Mouse (Mus musculus) right cerebral cortex, adult 2 months (tissue): ENCODE results near the gene Palld.

Source experiments
- DNase-seq, 2 experiments: peaks; one replicate each; pipeline ENCODE4 v3.0.0; 2021 to 2022; ENCODE audit warnings: low spot score in 2 of 2

The Palld gene

DNA sequence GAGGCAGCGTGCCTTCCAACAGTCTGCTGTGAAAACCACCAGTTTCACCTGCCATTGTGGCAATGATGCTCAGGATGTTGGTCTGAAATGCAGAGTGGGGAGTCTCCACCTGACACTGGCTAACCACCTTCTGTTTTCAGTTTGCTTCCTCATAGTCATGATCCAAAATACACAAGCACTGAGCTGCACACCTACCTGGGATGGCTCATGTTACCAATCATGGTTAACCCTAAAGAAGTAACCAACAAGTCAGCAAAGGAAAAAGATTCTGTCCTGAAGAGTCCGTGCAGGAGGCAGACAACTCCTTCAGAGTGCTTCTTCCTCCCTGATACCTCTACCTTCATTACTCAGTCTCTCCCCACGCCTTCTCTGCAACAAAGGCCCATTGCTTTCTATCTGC, 314.8 kb downstream of the Palld start:
- no peak for DNase-seq

DNA sequence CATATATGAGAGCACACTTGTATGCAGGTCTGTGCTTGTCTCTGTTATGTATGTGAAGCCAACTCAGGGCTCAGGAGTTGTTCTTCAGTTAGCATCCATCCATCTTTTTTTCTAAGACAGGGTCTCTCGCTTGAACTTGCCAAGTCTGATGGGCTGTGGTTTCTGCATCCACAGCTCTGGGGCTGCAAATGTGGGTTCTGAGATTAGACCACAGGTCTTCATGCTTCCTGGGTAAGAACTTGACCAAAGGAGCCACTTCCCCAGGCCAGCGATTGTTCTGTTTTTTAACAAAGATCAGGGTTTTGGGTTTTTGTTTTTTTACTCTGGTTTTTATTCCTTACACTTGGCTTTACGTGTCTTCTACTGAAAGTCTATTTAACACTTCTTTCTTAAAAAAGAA, 316.0 kb downstream of the Palld start:
- no peak for DNase-seq

DNA sequence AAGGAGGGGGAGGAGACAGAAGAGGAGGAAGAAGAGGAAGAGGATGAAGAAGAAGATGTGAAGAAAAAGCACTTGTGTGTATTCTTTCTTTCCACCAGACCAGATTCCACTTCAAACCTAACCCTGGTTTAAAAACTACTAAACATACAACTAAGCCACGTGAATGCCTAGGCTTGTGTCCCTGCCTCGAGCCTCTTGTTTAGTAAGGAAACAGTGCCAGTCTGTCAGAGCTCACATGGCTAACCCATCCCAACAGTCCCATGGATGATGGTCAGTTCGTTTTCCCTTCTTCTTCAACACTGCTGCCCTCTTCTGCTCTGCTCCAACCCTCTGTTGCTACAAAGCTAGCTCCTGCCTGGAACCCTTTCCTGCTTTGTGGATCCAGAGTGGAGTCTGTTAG, 316.7 kb downstream of the Palld start:
- no peak for DNase-seq

DNA sequence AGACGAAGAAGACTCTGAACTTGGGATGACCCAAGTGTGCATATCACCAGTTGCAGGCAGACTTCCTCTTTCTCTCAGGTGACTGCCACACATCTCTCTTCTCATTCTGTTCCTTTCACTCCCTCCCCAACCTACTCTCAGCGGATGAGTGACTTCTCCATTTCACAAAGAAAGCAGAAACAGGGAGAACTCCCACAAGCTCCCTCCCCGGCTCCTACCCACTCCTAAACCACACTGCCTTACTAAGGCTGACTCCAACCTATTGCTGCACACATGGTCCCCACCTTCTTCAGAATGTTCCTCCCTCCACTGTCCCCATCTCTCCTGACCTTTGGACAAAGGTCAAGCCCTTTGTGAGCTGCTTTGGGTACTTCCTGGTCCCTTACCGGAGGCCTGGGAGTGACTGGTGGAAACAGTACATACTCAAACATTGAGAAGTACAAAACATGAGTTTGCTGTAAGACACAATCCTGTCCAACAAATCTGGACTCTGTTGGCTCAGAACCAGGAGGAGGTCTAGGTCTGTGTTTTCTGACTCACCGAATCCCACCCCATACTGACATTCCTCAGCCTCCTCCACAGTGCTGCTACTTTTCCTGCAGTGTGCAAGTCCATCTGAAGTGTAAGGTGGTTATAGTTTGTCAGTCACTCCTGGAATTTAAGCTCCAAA, 317.6 kb downstream of the Palld start:
- DNase-seq = no peak

DNA sequence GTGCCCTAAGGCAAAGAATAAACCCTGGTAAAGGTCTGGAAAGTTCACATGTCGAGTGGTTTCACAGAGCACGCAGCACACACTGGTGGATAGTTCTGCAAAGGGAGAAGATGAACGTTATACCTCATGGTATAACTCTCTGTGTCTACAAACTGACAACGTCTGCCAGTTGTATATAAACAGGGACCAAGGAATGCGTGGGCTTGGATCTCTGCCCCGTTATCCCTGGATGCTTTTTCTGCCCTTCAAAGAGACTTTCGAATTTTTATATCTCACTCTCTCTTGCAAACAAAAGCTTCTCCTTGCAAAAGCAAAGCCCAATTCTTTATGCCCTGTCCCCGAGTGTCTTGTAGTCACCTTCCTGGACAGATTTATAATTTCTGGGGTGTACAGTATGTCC, 319.9 kb downstream of the Palld start:
- no peak for DNase-seq

DNA sequence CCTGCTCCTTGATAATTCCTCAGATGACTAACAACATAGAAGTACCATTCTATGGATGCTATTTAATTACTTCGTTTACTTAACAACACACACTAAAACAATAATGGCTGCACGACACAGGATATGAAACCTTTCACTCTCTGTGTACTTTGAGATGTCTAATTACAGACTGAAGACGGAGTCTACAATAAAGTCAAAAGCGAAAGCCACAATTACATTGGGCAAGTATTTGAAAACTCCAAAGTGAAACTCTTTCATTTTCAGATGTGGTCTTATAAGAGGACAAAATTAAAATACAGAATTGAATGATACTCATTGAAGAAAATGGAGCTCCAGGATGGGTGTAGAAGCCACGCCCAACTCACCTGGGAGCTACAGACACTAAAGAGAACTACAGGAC, 321.2 kb downstream of the Palld start:
- DNase-seq = no peak

DNA sequence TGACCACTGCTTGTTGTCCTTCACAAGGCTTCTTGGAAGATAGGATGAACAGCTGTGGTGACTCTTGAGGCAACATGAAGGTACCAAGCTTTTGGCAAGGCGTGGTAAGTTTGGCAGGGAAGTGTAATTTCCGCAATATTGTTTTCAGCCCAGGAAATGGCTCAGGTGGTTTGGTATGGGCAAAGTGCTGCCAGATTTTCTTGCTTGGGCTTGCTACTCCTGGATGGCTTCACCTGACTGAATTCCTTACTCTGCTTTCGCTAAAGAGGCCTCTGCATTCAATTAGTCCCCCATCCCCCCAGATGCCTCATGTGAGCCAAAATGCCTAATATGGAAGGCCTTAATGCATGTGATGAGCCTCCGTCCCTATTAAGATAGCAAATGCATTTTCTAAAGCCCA, 322.7 kb downstream of the Palld start:
- DNase-seq = no peak

DNA sequence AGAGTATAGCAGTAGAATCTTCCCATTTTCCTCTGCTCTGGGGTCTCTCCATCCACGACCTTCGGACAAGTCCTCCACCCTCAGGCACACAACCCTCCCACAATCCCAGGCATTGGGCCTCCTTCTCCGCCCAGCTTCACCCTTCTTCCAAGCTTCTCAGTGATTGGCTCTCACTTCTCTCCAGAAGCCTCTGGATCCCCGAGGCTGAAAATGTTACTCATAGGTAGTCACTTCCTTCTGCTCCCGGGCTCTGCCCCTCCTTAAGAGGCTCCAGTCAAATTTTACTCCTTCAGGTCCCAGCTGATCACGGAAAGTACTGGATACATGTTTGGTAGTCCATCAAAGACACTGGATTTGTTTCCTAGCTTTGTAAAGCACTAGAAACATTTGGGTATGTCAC, 323.7 kb downstream of the Palld start:
- no peak for DNase-seq

DNA sequence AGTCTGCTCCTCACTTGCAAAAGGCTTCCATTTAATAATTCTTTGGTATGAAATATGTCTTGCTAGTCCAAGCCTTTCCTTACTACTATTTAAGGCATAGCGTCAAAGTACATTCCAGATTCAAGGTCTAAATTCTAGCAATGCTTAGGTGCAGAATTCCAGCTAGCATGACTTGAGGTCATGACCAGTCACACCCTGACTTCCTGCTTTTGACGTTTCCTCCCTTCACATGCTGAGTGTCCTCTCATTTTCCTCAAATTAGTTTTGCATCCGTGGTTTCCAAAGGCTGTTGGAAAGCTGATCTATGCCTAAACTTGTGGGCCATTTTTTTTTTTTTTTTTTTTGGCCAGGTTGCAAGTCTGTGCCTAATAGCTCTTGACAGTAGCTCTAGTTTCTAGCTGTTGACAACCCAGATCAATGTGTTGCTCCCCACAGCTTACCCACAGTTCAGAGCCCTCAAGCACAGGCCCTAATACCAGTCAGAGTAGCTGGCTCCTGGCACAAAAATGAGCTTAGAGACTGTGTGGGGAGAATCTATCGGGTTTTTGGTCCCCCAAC, 327.3 kb downstream of the Palld start:
- no peak for DNase-seq

DNA sequence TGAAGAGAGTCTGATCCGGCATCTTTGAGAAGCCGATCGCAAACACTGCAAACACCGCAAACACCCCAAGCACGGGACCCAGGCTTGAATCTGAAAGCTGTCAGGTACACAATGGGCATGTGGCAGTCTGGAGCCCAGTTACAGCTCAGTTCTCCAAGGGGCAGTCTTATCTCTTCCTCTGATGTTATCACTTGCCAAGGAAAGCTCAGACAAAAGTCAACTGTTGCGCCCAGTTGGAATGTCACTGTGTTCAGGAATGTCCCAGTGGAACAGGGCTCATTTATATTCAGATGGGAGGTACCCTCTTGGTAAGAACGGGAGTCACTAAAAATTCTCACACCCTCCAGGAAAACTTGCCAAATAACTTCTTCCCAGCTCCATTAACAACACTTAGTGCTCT, 328.0 kb downstream of the Palld start:
- DNase-seq = no peak

DNA sequence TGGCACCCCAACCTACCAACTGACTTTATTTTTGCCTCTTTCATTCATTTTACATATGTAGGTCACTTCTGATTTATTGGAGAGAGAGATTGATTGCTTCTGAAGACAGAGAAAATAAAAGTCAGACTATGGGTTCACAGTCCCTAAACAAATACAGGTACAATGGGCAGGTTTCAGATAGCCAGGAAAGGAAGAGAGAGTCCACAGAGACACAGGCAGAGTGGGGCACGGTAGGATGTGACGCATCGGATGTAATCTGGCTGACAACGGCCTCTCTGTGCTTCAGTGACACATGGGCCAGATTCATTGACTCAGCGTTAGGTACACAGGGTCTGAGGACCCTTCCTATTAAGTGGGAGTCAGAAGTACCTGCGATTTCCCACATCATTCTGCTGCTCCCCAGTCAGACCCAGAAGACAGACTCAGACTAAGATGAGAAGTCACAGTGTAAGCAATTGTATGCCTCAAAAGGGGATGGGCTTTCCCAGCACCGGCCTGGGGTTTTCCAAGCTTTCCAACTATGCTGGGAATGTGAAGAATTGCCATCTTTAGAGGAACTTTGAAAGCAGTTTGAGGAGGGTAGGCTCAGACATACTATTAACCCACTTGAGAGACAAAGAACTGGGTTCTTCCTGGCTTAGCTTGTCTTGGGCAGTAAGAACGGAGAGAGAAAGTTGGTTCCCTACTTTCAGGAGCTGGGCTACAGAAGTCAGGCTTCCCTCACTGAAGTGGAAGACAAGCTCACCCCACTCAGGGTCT, 329.1 kb downstream of the Palld start:
- no peak for DNase-seq

DNA sequence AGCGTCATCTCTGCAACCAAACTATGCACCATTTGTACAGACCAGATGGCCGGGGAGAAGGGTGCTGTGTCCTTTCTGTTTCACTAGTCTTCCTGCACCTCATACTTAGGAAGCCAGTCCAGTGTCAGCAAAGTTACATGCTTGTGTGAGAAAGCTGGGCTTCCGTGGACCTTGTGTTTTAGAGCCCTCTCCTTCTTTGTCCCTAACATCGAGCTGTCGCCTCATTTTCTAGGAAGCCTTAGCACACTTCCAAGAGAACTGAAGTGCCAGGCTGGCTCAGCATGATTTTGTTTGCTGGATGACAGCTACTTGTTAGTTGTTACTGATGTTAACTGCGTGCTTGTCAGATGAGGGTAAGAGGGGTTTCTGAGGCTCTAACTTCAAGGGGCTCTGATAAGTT, 329.8 kb downstream of the Palld start:
- no peak for DNase-seq

DNA sequence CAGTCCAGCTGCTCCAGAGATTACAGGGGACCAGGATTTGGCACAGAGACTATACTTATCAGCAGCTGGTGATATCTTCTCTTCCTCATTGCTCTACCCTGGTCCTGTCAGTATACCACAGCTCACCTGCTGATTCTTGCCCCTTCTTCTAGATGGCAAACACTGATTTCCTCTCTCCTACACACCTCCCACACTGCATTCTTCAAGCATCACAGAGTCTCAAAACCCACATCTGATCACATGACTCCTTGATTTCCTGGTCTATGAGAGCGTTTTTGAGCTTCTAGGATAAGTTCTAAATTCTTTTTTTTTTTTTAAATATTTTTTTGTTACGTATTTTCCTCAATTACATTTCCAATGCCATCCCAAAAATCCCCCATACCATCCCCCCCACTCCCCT, 331.9 kb downstream of the Palld start:
- no peak for DNase-seq

DNA sequence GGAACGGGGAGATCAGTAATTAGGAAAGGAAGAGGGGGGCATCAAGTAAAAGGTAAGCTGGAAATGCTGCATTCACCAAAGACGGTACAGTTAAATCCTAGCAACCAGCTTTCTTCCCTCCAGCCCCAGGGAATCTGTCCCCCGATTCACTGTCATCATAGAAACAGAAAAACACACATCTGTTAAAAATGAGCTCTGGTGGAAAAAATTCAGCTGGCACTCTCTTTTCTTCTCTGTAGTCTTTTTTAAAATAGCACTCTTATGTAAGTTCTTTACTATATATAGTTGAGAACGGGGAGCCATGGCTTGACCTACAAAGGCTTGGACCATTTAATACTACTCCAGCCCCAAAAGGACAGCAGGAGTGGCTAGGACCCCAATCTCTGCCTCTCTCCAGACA, 332.8 kb downstream of the Palld start:
- DNase-seq = peak in 1 of 2 experiments; percentile 18

DNA sequence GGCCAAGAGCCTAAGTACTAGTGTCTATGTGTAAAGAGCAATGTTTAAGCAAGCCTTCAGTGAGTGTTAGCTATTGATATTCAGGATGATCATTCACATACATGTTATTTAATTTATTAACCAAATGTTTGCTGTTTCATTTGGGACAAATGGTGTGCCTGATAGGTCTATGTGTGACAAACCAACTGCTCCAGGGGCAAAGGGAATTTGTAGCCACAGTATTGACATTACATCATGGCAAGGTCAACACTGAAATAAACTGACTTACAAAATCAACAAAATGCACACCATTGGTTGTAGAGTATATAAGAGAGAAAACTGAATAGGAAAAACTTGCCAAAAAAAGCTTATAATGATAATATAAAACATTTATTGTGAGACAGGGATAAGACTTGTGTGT, 333.3 kb downstream of the Palld start:
- no peak for DNase-seq

DNA sequence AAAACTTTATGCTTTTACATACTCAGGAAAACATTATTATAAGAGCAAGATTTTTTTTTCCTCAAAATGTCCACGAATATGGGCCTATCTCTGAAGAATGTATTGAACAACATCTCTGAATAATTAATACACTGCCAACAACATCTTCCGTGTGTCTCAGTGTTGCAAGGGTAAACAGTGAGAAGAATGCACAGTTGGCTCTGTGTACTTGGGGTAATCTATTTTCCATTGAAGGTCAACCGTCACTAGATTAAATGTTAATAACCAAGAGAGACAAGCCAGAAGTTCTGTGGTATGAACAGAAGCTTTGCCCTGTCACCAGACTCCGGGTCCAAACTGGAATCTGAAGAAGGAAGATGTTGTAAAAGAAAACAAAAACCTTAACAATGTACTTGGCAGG, 339.1 kb downstream of the Palld start:
- DNase-seq = no peak

DNA sequence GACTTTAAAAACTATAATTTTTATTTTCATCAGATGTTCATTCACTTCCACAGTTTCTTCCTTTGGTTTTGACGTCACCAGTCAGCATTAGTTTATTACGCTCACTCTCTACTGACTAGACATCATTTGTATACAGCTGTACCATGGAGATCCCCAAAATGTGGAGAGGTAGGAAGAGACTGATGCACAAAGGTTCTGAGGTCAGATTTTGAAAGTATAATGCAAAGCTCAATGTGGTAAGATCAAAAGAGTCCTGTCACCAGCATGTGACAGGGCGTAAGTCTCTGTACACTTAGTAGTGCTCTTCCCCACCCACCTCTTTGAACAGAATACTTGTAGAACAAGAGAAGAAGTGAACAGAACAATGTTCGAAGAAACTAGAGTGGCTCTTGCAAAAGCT, 339.9 kb downstream of the Palld start:
- no peak for DNase-seq

DNA sequence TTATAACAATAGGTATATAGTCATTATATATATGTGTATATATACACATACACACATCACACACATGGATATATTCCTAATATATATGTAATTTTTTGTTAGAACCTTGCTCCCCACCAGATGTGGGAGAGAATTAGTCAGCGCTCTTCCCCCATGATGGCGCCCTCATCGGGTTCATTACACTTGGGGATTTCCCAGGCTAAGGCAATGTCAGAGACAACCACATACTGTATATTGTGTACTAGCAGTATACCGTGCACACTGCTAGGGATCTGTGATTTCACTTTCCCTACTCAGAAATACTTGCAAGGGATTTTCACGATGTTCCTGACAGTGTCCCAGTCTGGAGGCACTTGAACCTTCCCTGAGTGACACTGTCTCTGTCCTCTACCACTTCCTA, 341.3 kb downstream of the Palld start:
- no peak for DNase-seq

DNA sequence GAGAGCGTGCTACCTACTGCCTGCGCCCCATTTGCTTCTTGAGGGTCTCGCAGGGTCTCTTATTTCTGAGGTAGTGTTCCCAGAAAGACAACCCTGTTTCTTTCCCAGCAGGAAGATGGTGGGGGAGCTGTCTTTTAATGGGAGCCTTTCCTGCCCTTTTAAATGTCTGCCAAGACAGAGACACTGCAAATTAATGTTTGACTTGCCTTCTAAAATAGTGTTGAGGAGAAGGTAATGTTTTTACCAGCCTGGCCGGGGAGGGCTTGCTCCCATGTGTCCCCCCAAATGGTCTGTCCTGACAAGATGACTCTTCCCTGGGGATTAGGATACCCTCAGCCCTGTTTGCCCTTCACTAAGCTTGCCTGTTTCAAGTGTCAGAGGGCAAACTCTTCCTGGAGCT, 342.5 kb downstream of the Palld start:
- DNase-seq = no peak

DNA sequence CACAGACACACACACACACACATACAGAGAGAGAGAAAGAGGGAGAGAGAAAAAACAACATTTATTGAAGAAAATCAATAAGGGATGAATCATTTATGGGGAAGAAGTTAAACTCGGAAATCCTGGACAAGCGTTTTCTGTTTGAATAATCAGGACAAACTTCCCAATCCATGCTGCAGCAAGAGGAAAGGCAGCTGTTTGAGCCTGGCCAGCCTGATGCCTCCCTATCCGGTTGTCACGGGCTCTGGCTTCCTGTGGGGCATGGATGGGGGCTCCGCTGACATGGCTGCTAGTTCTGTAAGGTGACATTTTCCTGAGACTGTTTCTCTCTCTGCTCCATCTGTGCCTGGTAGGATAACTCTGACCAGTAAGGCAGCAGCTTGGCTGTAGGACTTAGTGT, 343.0 kb downstream of the Palld start:
- no peak for DNase-seq

DNA sequence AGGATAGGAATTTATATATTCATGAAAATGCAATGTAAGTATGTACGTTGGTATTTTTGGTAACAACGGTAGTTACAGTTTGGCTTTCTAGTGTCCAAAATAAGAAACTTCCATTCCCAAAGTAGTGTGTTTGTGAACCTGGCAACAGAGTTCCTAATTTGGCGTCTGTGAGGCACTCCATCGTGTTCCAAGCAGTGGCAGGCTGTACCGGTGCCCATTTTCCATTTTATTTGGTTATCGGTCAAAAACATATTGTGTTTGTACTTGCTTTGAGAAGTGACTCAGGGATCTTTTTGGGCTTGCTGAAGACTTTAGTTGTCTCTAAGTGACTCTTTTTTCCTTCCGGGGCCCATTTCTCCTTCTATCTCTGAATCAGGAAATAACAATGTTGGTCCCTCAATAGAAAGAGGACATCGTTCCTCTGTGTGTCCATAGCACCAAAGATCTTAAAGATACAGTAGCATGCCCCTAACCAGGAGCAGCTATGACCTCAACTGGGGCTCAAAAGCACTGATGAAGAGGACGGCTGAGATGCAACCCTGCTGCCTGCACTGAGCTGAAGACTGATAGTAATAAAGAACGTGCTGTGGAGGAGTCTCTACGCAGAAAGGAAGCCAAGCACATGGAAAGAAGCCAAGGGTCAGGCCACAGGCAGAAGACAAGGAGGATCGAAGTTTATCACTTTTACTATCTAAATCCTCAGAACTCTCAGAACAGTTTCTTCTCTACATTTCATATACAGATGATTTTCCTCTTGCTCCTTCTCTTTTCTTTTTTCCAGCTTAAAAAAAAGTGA, 344.2 kb downstream of the Palld start:
- DNase-seq = no peak

DNA sequence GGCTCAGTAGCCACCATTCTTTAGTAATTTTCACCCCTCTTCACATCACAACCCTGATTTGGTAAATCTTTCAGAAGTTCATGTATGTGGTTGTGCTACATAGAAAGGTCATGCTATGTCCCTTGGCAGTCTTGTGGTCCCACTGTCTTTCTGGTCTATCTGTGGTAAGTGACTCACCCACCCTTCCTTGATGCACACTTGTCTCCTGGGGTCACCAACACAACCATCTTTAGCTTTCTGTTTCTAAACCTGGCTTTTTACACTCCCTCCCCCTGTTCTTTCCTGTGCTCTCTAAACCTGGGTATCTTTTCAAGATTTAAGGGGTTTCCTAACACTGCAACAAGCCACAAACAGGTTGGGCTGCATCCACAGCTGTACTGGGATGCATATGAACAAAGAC, 345.5 kb downstream of the Palld start:
- DNase-seq = no peak

DNA sequence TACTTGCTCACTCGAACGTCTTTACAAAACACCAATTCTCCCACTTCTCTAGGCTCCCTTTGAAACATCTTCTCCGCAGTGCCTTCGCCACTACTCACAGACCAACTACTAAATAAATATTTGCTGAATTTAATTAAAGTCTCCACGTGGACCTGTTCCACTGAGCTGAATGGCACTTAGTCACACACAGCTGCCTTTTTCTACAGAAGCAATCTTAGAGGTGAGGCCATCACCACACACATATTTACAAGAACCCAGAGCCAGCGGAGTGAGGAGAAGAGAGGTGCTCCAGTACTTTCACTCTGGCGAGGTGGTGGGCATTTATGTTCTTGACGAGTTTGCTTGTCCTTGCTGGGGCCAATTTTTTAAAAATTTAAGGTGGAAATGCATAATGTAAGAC, 346.3 kb downstream of the Palld start:
- no peak for DNase-seq
